Mouse (Mus musculus): ENCODE measurements around the gene Ms4a4a. TPM values are rescaled to one million over a fixed set of nuclear protein-coding genes. Genes with fewer than 3 reads are reported as not detected.

Ms4a4a gene
- total RNA-seq (2023), result 1 to 10 TPM in 1 of 2 experiments, not detected in 1; 2.4 TPM

DNA sequence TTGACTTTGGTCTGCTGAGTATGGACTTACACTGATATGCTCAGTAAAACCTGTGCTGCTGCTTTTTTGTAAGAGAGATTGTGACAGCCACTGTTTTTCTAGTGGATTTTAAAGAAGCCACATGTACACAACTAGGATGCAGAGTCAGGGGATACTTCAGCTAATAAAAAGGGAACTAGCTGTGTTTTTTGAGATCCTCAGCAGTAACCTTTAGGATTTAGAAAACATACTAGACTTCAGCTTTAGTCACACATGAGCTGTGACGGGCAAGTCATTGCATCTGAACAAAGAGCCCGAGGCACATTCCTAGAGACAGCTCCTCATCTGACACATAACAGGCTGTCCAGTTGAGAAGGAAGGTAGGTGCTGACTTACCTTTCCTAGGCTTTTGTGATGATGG, at the start of gene Ms4a4a:
TSS of gene Ms4a4a (plus strand) at position 251 of the 400 bp plus-strand sequence.

DNA sequence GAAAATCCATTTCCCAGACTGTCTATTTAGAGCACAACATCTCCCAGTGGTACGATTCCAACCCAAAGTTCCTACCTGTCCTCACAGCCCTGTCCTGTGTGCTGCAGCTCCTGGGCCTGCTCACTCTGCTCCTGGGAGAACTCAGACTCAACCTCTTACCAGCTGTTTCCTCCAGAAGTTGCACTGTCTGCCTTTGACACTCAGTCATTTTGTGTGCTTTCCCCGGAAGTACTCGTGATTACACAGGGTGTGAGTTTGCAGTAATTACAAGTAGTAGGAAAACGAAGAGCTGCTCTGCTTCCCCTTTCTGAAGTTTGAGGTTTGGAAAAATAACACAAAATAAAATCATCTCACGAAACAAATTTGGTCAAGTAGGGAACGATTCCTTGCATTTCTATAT, 39.4 kb upstream of the Ms4a4a start, which contains the start of gene Ms4a7:
TSS of gene Ms4a7 (minus strand) at position 215 of the 400 bp plus-strand sequence.

DNA sequence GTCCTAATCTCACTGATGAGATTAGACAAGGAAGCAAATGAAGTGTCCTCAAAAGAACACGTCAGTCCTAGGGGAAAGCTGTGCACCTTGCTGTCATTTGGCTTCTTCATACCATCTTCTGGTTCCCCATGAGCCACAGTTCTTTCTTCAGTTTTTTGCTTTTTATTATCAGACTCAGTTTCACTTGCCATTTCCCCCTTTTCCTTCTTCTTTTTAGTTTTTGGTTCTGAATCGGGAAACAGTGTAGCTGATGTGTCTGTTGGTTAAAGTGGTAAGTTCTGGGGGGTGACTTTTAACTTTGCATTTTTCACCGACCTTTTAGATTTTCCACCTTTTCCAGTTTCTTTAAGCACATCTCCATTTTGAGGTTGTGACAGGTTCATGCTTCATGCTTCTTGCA, 29.2 kb downstream of the Ms4a4a start, which contains the start of gene Ms4a4c:
TSS of gene Ms4a4c (plus strand) at position 244 of the 400 bp plus-strand sequence.

Other genes with a start within 250 kb of the Ms4a4a start
- gene 1700017D01Rik, start 244.6 kb upstream of the Ms4a4a start, total RNA-seq (2023), result not detected
- not detected for gene 1700025F22Rik, start 210.2 kb upstream of the Ms4a4a start, total RNA-seq (2023)
- gene Ms4a13, start 178.8 kb upstream of the Ms4a4a start, total RNA-seq (2023), result not detected
- 1 to 10 TPM in 1 of 2 experiments, under 1 TPM in 1; 0.78 to 1.9 TPM for gene Ms4a12, start 143.1 kb upstream of the Ms4a4a start, total RNA-seq (2023)
- 100 to 1,000 TPM; 808 to 821 TPM for gene Ms4a1, start 109.3 kb upstream of the Ms4a4a start, total RNA-seq (2023)
- gene Ms4a5, start 91.7 kb upstream of the Ms4a4a start, total RNA-seq (2023), result not detected
- 1 to 10 TPM in 1 of 2 experiments, under 1 TPM in 1; 0.62 to 1.1 TPM for gene Ms4a14, start 61.1 kb upstream of the Ms4a4a start, total RNA-seq (2023)
- 1 to 10 TPM; 2.4 to 4.7 TPM for gene Ms4a7, start 39.4 kb upstream of the Ms4a4a start, total RNA-seq (2023)
- gene Ms4a4c, start 29.2 kb downstream of the Ms4a4a start, total RNA-seq (2023), result 100 to 1,000 TPM; 169 to 245 TPM
- 10 to 100 TPM; 28.9 to 36.1 TPM for gene Ms4a4b, start 68.0 kb downstream of the Ms4a4a start, total RNA-seq (2023)
- gene Ms4a6c, start 93.8 kb downstream of the Ms4a4a start, total RNA-seq (2023), result 10 to 100 TPM; 17.6 to 24.1 TPM
- 100 to 1,000 TPM; 170 to 202 TPM for gene Gm8369, start 110.4 kb downstream of the Ms4a4a start, total RNA-seq (2023)
- gene Ms4a6b, start 141.0 kb downstream of the Ms4a4a start, total RNA-seq (2023), result 10 to 100 TPM; 87.9 to 94.8 TPM
- not detected for gene Ms4a4d, start 161.3 kb downstream of the Ms4a4a start, total RNA-seq (2023)
- gene Ms4a6d, start 229.3 kb downstream of the Ms4a4a start, total RNA-seq (2023), result 1 to 10 TPM; 3.4 to 3.8 TPM
- not detected for gene Ms4a2, start 248.2 kb downstream of the Ms4a4a start, total RNA-seq (2023)